Mouse (Mus musculus) spleen, adult 2 months (tissue): ENCODE data around the gene Opn4. TPM values are rescaled to one million over a fixed set of nuclear protein-coding genes. Genes with fewer than 3 reads are reported as not detected.

Source experiments
- DNase-seq, 2 experiments: peaks; one replicate each; pipeline versions ENCODE4 v3.0.0 to v3.0.0-alpha.2; 2012 to 2021; ENCODE audit warnings: low spot score in 2 of 2, low read depth in 1 of 2
- H3K27ac ChIP-seq: fragments of 200-500 bp; 2 replicates; pipeline ENCODE4 v1.5.1; 2012; ENCODE audit warnings: low read length, inconsistent platforms; ENCODE audit not compliant: insufficient read depth
- H3K27me3 ChIP-seq: fragments of 200-500 bp; 2 replicates; pipeline ENCODE4 v1.6.1; 2012; ENCODE audit warnings: mild to moderate bottlenecking, moderate library complexity, low read length, inconsistent platforms; ENCODE audit not compliant: control insufficient read depth, insufficient read depth
- H3K36me3 ChIP-seq: fragments of 200-500 bp; 2 replicates; pipeline ENCODE4 v1.6.1; 2012; ENCODE audit warnings: mild to moderate bottlenecking, low read length, inconsistent platforms; ENCODE audit not compliant: control insufficient read depth, insufficient read depth
- H3K4me1 ChIP-seq: fragments of 200-500 bp; 2 replicates; pipeline ENCODE4 v1.6.1; 2011; ENCODE audit warnings: inconsistent platforms; ENCODE audit not compliant: control insufficient read depth, insufficient read depth, insufficient read length
- H3K4me3 ChIP-seq: fragments of 200-500 bp; 2 replicates; pipeline ENCODE4 v1.5.1; 2011; ENCODE audit warnings: mild to moderate bottlenecking, inconsistent platforms; ENCODE audit not compliant: insufficient read depth, insufficient read length; ENCODE audit errors: extremely low read depth
- CTCF ChIP-seq: fragments of 200-500 bp; IDR thresholded peaks from 2 replicates; pipeline ENCODE4 v1.5.1; 2011; ENCODE audit warnings: mild to moderate bottlenecking, inconsistent platforms; ENCODE audit not compliant: insufficient read depth, insufficient read length, insufficient replicate concordance; ENCODE audit errors: extremely low read depth
- POLR2A ChIP-seq: fragments of 200-500 bp; IDR thresholded peaks from 2 replicates; pipeline ENCODE4 v1.6.1; 2011; ENCODE audit warnings: low read depth, low read length, inconsistent platforms
- WGBS: fragments of 180-500 bp; shearing (Covaris S2); methylation state at CpG from one replicate; pipeline ENCODE4 v1.1.7; 2018; 5-methylcytosine and 5-hydroxymethylcytosine counted together
- polyA plus RNA-seq: library from polyadenylated mRNA; depleted of rRNA; stranded (reverse); fragments of >200 nt; gene quantifications from 2 replicates; pipeline ENCODE4 v1.2.3, GENCODE M21; 2012

The Opn4 gene
- polyA plus RNA-seq, 1 experiment: not detected

GRCm38 (mm10) chr14:34623531-34624210 lies 23.7 kb upstream of the Opn4 start:
- DNase-seq: no peak
- WGBS: 53% methylated on average over 16 of the region's 16 CpGs
- Histone ChIP-seq H3K27me3 (no peaks in the 10 kb centered on the region), H3K4me3 (no peak overlapping the region), H3K27ac (no peak overlapping the region), H3K36me3 (no peaks in the 10 kb centered on the region), H3K4me1 (no peaks in the 10 kb centered on the region)
- TF ChIP-seq CTCF (no peak), POLR2A (no peak)

DNA sequence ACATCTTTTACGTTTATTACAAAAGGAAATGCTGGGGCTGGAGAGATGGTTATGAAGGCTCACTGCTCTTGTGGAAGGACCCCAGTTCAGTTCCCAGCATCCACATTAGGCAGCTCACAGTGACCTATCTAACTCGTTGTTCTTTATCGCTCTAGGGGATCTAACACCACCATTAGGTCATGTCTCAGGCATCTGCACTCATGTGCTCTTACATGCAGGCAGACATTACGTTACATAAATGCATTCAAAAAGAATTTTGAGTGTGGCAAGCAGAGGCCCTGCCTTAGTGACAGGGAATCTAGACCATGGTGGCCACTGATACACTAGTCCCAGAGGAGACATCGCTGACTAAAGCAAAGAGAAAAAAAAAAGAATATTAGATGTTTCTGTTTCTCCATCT lies 23.1 kb upstream of the Opn4 start:
- TF ChIP-seq POLR2A: no peak
- TF ChIP-seq CTCF: no peak
- Histone ChIP-seq H3K27me3 (no peaks in the 10 kb centered on the region), H3K27ac (no peak overlapping the region), H3K4me3 (no peak overlapping the region), H3K4me1 (no peaks in the 10 kb centered on the region), H3K36me3 (no peaks in the 10 kb centered on the region)
- no peak for DNase-seq
- WGBS: 81% methylated on average over 5 of the region's 5 CpGs

GRCm38 (mm10) chr14:34620611-34621376 lies 20.9 kb upstream of the Opn4 start:
- Histone ChIP-seq H3K27ac (no peak overlapping the region), H3K36me3 (no peaks in the 10 kb centered on the region), H3K4me3 (no peak overlapping the region), H3K27me3 (no peaks in the 10 kb centered on the region), H3K4me1 (no peaks in the 10 kb centered on the region)
- peak in 1 of 2 experiments; percentile 17 for DNase-seq
- TF ChIP-seq POLR2A: no peak
- peak; percentile 63; the same call in 1 of the 2 replicates for TF ChIP-seq CTCF
- 44% methylated on average over 10 of the region's 10 CpGs for WGBS

GRCm38 (mm10) chr14:34618808-34619207 lies 18.9 kb upstream of the Opn4 start:
- H3K4me1 ChIP-seq: no peaks in the 10 kb centered on the region
- 63% methylated on average over 9 of the region's 9 CpGs for WGBS
- TF ChIP-seq POLR2A (no peak), CTCF (no peak)
- no peaks in the 10 kb centered on the region for H3K27me3 ChIP-seq
- DNase-seq: no peak
- no peaks in the 10 kb centered on the region for H3K36me3 ChIP-seq
- H3K4me3 ChIP-seq: no peak overlapping the region
- H3K27ac ChIP-seq: no peak overlapping the region

GRCm38 (mm10) chr14:34616821-34617220 lies 16.9 kb upstream of the Opn4 start:
- peak; percentile 98 for TF ChIP-seq CTCF
- TF ChIP-seq POLR2A: no peak
- Histone ChIP-seq H3K4me3 (no peak overlapping the region), H3K36me3 (no peaks in the 10 kb centered on the region), H3K4me1 (no peaks in the 10 kb centered on the region), H3K27ac (no peak overlapping the region), H3K27me3 (no peaks in the 10 kb centered on the region)
- DNase-seq: peak; percentile 50 to 77
- WGBS: 6% methylated on average over 8 of the region's 8 CpGs

- DNase-seq: no peak
- no peaks in the 10 kb centered on the region for H3K27me3 ChIP-seq
- no peaks in the 10 kb centered on the region for H3K4me1 ChIP-seq
- H3K36me3 ChIP-seq: no peaks in the 10 kb centered on the region
- 87% methylated on average over 4 of the region's 4 CpGs for WGBS
- H3K4me3 ChIP-seq: no peak overlapping the region
- no peak overlapping the region for H3K27ac ChIP-seq
- TF ChIP-seq CTCF: no peak
- TF ChIP-seq POLR2A: no peak
Observed at GRCm38 (mm10) chr14:34615625-34616024, 15.7 kb upstream of the Opn4 start.

- DNase-seq: no peak
- 5% methylated on average over 13 of the region's 13 CpGs for WGBS
- no peak overlapping the region for H3K27ac ChIP-seq
- H3K4me3 ChIP-seq: no peak overlapping the region; the same call in 1 of the 2 replicates
- no peaks in the 10 kb centered on the region for H3K27me3 ChIP-seq
- H3K36me3 ChIP-seq: no peaks in the 10 kb centered on the region
- H3K4me1 ChIP-seq: no peaks in the 10 kb centered on the region
- TF ChIP-seq POLR2A: no peak
- TF ChIP-seq CTCF: no peak
Observed at GRCm38 (mm10) chr14:34615082-34615481, 15.1 kb upstream of the Opn4 start.
